Mouse (Mus musculus) neural tube, embryonic 11.5 days (tissue): ENCODE results near the gene Spn. TPM values are rescaled to one million over a fixed set of nuclear protein-coding genes. Genes with fewer than 3 reads are reported as not detected.
"Not testable (repeated sequence)": the region's sequence is repeated elsewhere in the genome, so short reads cannot be mapped to it uniquely, and the experiment has no call there.

Experiments
- ATAC-seq: fragments of 200-750 bp; cut with Nextera tagmentation; 2 replicates; pipeline ENCODE4 v1.8.0; 2017; ENCODE audit warnings: moderate number of reproducible peaks, mild to moderate bottlenecking, moderate TSS enrichment, moderate library complexity; ENCODE audit not compliant: insufficient read depth, low FRiP score, low TSS enrichment
- DNase-seq: peaks from one replicate; pipeline ENCODE4 v3.0.0-alpha.2; 2015; ENCODE audit warnings: low spot score
- H3K27ac ChIP-seq: fragments of 300-500 bp; sonication (generic); 2 replicates; pipeline ENCODE4 v1.5.1; 2014; ENCODE audit warnings: low read depth, mild to moderate bottlenecking, low read length
- H3K27me3 ChIP-seq: fragments of 300-500 bp; sonication (generic); 2 replicates; pipeline ENCODE4 v1.6.1; 2014; ENCODE audit warnings: mild to moderate bottlenecking, low read length, mixed read lengths; ENCODE audit not compliant: control insufficient read depth, insufficient read depth
- H3K36me3 ChIP-seq: fragments of 300-500 bp; sonication (generic); 2 replicates; pipeline ENCODE4 v1.6.1; 2014; ENCODE audit warnings: mild to moderate bottlenecking, low read length, moderate library complexity, mixed read lengths; ENCODE audit not compliant: control insufficient read depth, insufficient read depth
- H3K4me1 ChIP-seq: fragments of 300-500 bp; sonication (generic); 2 replicates; pipeline ENCODE4 v1.6.1; 2014; ENCODE audit warnings: low read length, mixed read lengths; ENCODE audit not compliant: control insufficient read depth, insufficient read depth
- H3K4me2 ChIP-seq: fragments of 300-500 bp; sonication (generic); 2 replicates; pipeline ENCODE4 v1.6.1; 2014; ENCODE audit warnings: low read depth, mild to moderate bottlenecking, moderate library complexity
- H3K4me3 ChIP-seq: fragments of 300-500 bp; sonication (generic); 2 replicates; pipeline ENCODE4 v1.5.1; 2014; ENCODE audit warnings: low read depth, low read length
- H3K9ac ChIP-seq: fragments of 300-500 bp; sonication (generic); 2 replicates; pipeline ENCODE4 v1.6.1; 2014; ENCODE audit warnings: mild to moderate bottlenecking, low read length
- H3K9me3 ChIP-seq: fragments of 300-500 bp; sonication (generic); 2 replicates; pipeline ENCODE4 v1.6.1; 2016; ENCODE audit warnings: low read length; ENCODE audit not compliant: control insufficient read depth
- WGBS: fragments of 180-500 bp; shearing (Covaris S2); extraction: QIAGEN DNeasy Blood & Tissue Kit; methylation state at CpG from one replicate; pipeline ENCODE4 v1.1.7; 2014; 5-methylcytosine and 5-hydroxymethylcytosine counted together
- polyA plus RNA-seq: library from polyadenylated mRNA; unstranded; fragments of >200 nt; fragmentation: Nextera tagmentation; extraction: Ambion mirVana; gene quantifications from 2 replicates; pipeline ENCODE4 v1.2.1, GENCODE M21; 2014

The Spn gene
- 0.27 TPM in 1 of 2 replicates, not detected in the other for polyA plus RNA-seq

GRCm38 (mm10) chr7:127137262-127138017, at the start of gene Spn:
Gene Spn (minus strand): TSS chr7:127137823.
- H3K4me1 ChIP-seq = no peaks in the 10 kb centered on the region
- 73% methylated on average over 9 of the region's 9 CpGs for WGBS
- H3K9ac ChIP-seq = no peak within 1 kb of the TSS
- H3K27me3 ChIP-seq = no peaks in the 10 kb centered on the region
- H3K4me3 ChIP-seq = no peak within 1 kb of the TSS
- no peak for DNase-seq
- H3K4me2 ChIP-seq = no peak within 1 kb of the TSS
- H3K9me3 ChIP-seq = no peaks in the 10 kb centered on the region
- no peak within 1 kb of the TSS for H3K27ac ChIP-seq
- no peak for ATAC-seq
- H3K36me3 ChIP-seq = no peaks in the 10 kb centered on the region

- Histone ChIP-seq H3K27me3 (no peaks in the 10 kb centered on the region), H3K27ac (no peak overlapping the region), H3K4me2 (no peak overlapping the region), H3K36me3 (peaks cover 6% of the 10 kb centered on the region; the same call in 1 of the 2 replicates), H3K9me3 (no peaks in the 10 kb centered on the region), H3K4me1 (no peaks in the 10 kb centered on the region), H3K4me3 (no peak overlapping the region), H3K9ac (no peak overlapping the region)
- 64% methylated on average over 10 of the region's 10 CpGs for WGBS
- ATAC-seq (no peak), DNase-seq (no peak)
Observed at GRCm38 (mm10) chr7:127187351-127187750, 49.7 kb upstream of the Spn start.

GRCm38 (mm10) chr7:127185601-127186000, 48.0 kb upstream of the Spn start:
- DNase-seq (no peak), ATAC-seq (no peak)
- H3K36me3 ChIP-seq = no peaks in the 10 kb centered on the region
- H3K27me3 ChIP-seq = no peaks in the 10 kb centered on the region
- H3K9me3 ChIP-seq = no peaks in the 10 kb centered on the region
- H3K4me1 ChIP-seq = no peaks in the 10 kb centered on the region
- WGBS = 57% methylated on average over 3 of the region's 3 CpGs
- H3K27ac ChIP-seq = no peak overlapping the region
- H3K9ac ChIP-seq = no peak overlapping the region
- no peak overlapping the region for H3K4me2 ChIP-seq
- no peak overlapping the region for H3K4me3 ChIP-seq

GRCm38 (mm10) chr7:127184720-127185119, 47.1 kb upstream of the Spn start:
- Histone ChIP-seq H3K4me1 (no peaks in the 10 kb centered on the region), H3K9ac (no peak overlapping the region), H3K4me3 (no peak overlapping the region), H3K9me3 (no peaks in the 10 kb centered on the region), H3K27ac (no peak overlapping the region), H3K4me2 (no peak overlapping the region), H3K36me3 (no peaks in the 10 kb centered on the region), H3K27me3 (no peaks in the 10 kb centered on the region)
- ATAC-seq (no peak), DNase-seq (no peak)
- 90% methylated on average over 1 of the region's 1 CpGs for WGBS

- ATAC-seq = no peak
- H3K4me1 ChIP-seq = no peaks in the 10 kb centered on the region
Observed at GRCm38 (mm10) chr7:127183828-127184227, 46.2 kb upstream of the Spn start.

GRCm38 (mm10) chr7:127183345-127183744, 45.7 kb upstream of the Spn start:
- Histone ChIP-seq H3K4me3 (no peak overlapping the region), H3K9ac (no peak overlapping the region), H3K27me3 (no peaks in the 10 kb centered on the region), H3K27ac (no peak overlapping the region), H3K4me2 (no peak overlapping the region), H3K4me1 (no peaks in the 10 kb centered on the region), H3K36me3 (no peaks in the 10 kb centered on the region), H3K9me3 (no peaks in the 10 kb centered on the region)
- ATAC-seq = no peak
- no peak for DNase-seq
- 84% methylated on average over 8 of the region's 8 CpGs for WGBS

More at GRCm38 (mm10) chr7:127183828-127184227, 46.2 kb upstream of the Spn start:
- H3K4me2 ChIP-seq = no peak overlapping the region
- WGBS = 83% methylated on average over 6 of the region's 6 CpGs
- no peak for DNase-seq
- H3K27me3 ChIP-seq = no peaks in the 10 kb centered on the region
- H3K9me3 ChIP-seq = no peaks in the 10 kb centered on the region
- H3K9ac ChIP-seq = no peak overlapping the region
- no peaks in the 10 kb centered on the region for H3K36me3 ChIP-seq
- H3K4me3 ChIP-seq = no peak overlapping the region
- no peak overlapping the region for H3K27ac ChIP-seq

- not testable (repeated sequence) for DNase-seq, H3K27ac ChIP-seq, H3K4me2 ChIP-seq, H3K36me3 ChIP-seq, H3K4me1 ChIP-seq, H3K27me3 ChIP-seq, H3K4me3 ChIP-seq, H3K9me3 ChIP-seq, ATAC-seq, H3K9ac ChIP-seq
- 42% methylated on average over 3 of the region's 3 CpGs for WGBS
Observed at GRCm38 (mm10) chr7:127181724-127182123, 44.1 kb upstream of the Spn start.

- no peak overlapping the region for H3K9ac ChIP-seq
- H3K36me3 ChIP-seq = no peaks in the 10 kb centered on the region
- no peak overlapping the region for H3K4me2 ChIP-seq
- H3K27me3 ChIP-seq = no peaks in the 10 kb centered on the region
- no peaks in the 10 kb centered on the region for H3K4me1 ChIP-seq
- no peak overlapping the region for H3K27ac ChIP-seq
- DNase-seq (no peak), ATAC-seq (no peak)
- H3K4me3 ChIP-seq = no peak overlapping the region
- WGBS = 73% methylated on average over 2 of the region's 2 CpGs
- H3K9me3 ChIP-seq = no peaks in the 10 kb centered on the region
Observed at GRCm38 (mm10) chr7:127180783-127181182, 43.2 kb upstream of the Spn start.

- ATAC-seq (no peak), DNase-seq (no peak)
- no peaks in the 10 kb centered on the region for H3K9me3 ChIP-seq
- no peak overlapping the region for H3K9ac ChIP-seq
- H3K27me3 ChIP-seq = no peaks in the 10 kb centered on the region
- H3K4me3 ChIP-seq = no peak overlapping the region
- no peaks in the 10 kb centered on the region for H3K4me1 ChIP-seq
- H3K4me2 ChIP-seq = no peak overlapping the region
- no peaks in the 10 kb centered on the region for H3K36me3 ChIP-seq
- WGBS = 72% methylated on average over 4 of the region's 4 CpGs
- no peak overlapping the region for H3K27ac ChIP-seq
Observed at GRCm38 (mm10) chr7:127176937-127177336, 39.3 kb upstream of the Spn start.
